Mouse (Mus musculus): ENCODE measurements around the gene Gja5. TPM values are rescaled to one million over a fixed set of nuclear protein-coding genes. Genes with fewer than 3 reads are reported as not detected.

The Gja5 gene
- polyA plus RNA-seq, 1 experiment, result 14.7 TPM

DNA sequence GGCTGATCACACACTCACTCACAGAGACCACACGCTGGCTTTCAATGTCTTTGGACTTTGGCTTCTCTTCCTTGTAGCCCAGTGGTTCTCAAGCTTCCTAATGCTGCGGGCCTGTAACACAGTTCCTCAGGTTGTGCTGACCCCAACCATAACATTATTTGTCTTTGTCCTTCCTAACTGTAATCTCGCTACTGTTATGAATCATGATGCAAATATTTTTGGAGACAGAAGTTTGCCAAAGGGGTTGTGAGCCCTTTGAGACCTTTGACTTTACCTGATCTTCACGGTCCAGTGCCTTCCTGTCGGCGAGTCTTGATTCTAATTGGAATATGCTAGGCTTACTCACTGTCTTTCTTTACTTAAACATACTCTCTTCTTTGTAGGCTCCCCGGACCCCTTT lies 70.0 kb downstream of the Gja5 start:
- no peaks in the 10 kb centered on the region for H3K27me3 ChIP-seq (ENCODE audit: control insufficient read depth, insufficient read depth, insufficient read length)
- no peak overlapping the region for H3K4me2 ChIP-seq (ENCODE audit: low read depth)
- no peak for TF ChIP-seq CEBPB (IDR thresholded peaks at IDR 0.05; ENCODE audit: insufficient read depth, poor library complexity, severe bottlenecking)
- no peak for TF ChIP-seq MYOG (IDR thresholded peaks at IDR 0.05; ENCODE audit: control insufficient read depth in 1 of 3, insufficient read depth in 1 of 3, insufficient read length in 2 of 3, low read depth in 2 of 3)
- TF ChIP-seq E2F4 (IDR thresholded peaks at IDR 0.05; ENCODE audit: insufficient read depth), result no peak
- TF ChIP-seq MAX (IDR thresholded peaks at IDR 0.05; ENCODE audit: low read depth), result no peak
- no peak for TF ChIP-seq REST (IDR thresholded peaks at IDR 0.05; ENCODE audit: insufficient read depth, insufficient read length)
- no peak for TF ChIP-seq POLR2A (IDR thresholded peaks at IDR 0.05; ENCODE audit: insufficient read length, low read depth)
- TF ChIP-seq TCF3 (IDR thresholded peaks at IDR 0.05; ENCODE audit: insufficient read length, low read depth), result no peak
- no peak for TF ChIP-seq TCF12 (IDR thresholded peaks at IDR 0.05; ENCODE audit: insufficient read depth, poor library complexity, severe bottlenecking)
- no peak for TF ChIP-seq USF1 (IDR thresholded peaks at IDR 0.05; ENCODE audit: low read depth)
- TF ChIP-seq POLR2AphosphoS2 (IDR thresholded peaks at IDR 0.05; ENCODE audit: insufficient read length, low read depth), result no peak
- no peak for TF ChIP-seq MYOD1 (IDR thresholded peaks at IDR 0.05; ENCODE audit: control insufficient read depth in 1 of 3, insufficient read length in 2 of 3, low read depth in 2 of 3)
- no peaks in the 10 kb centered on the region for H3K36me3 ChIP-seq (ENCODE audit: control insufficient read depth, insufficient read depth)
- no peaks in the 10 kb centered on the region for H3K79me2 ChIP-seq (ENCODE audit: control insufficient read depth, insufficient read depth)
- no peak overlapping the region for H3ac ChIP-seq (ENCODE audit: control insufficient read depth, insufficient read length)
- H3K4me3 ChIP-seq, result no peak overlapping the region

DNA sequence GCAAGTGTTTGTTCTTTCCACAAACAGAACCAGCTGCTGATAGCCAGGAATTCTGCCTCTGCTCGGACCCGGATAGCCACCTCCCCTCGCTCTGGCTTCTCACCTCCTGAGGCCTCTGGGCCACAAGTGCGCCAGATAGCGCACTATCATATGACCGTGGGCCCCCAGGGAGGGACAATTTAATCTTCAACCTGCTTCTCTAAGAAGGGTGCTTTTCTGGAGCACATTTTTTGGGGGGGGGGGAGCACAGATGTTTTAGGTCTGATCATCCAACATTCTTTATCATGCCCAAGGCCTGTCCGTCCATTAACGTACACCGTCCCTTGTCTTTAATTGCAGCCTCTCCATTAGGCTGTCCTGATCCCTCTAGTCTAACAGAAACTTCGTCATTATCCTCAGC lies 71.1 kb downstream of the Gja5 start:
- Histone ChIP-seq H3ac (ENCODE audit: control insufficient read depth, insufficient read length) (no peak overlapping the region), H3K36me3 (ENCODE audit: control insufficient read depth, insufficient read depth) (no peaks in the 10 kb centered on the region), H3K79me2 (ENCODE audit: control insufficient read depth, insufficient read depth) (no peaks in the 10 kb centered on the region), H3K4me3 (no peak overlapping the region), H3K27me3 (ENCODE audit: control insufficient read depth, insufficient read depth, insufficient read length) (no peaks in the 10 kb centered on the region), H3K4me2 (ENCODE audit: low read depth) (no peak overlapping the region)
- TF ChIP-seq CEBPB (IDR thresholded peaks at IDR 0.05; ENCODE audit: insufficient read depth, poor library complexity, severe bottlenecking), result no peak

DNA sequence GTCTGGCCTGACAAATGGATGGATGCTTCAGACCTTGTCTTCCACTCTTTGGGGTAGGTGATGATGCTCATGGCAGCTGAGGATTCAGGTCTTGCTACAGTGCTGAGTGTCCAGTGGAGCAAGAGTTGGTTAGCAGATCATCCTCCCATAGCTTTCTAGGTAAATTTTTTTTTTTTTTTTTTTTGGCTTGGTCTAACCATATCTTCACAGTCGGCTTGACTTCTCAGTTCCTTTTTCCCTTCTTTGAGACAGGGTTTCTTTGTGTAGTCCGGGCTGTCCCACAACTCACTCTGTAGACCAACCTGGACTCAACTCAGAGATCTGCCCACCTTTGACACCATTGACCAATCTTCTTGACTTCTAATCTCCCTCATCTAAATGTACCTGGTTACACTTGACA lies 73.0 kb downstream of the Gja5 start:
- H3K36me3 ChIP-seq (ENCODE audit: control insufficient read depth, insufficient read depth), result no peaks in the 10 kb centered on the region
- no peaks in the 10 kb centered on the region for H3K27me3 ChIP-seq (ENCODE audit: control insufficient read depth, insufficient read depth, insufficient read length)
- no peak overlapping the region for H3K4me2 ChIP-seq (ENCODE audit: low read depth)
- no peak overlapping the region for H3K4me3 ChIP-seq
- H3ac ChIP-seq (ENCODE audit: control insufficient read depth, insufficient read length), result no peak overlapping the region
- TF ChIP-seq REST (IDR thresholded peaks at IDR 0.05; ENCODE audit: insufficient read depth, insufficient read length) (no peak), CEBPB (IDR thresholded peaks at IDR 0.05; ENCODE audit: insufficient read depth, poor library complexity, severe bottlenecking) (no peak), TCF12 (IDR thresholded peaks at IDR 0.05; ENCODE audit: insufficient read depth, poor library complexity, severe bottlenecking) (no peak), E2F4 (IDR thresholded peaks at IDR 0.05; ENCODE audit: insufficient read depth) (no peak), POLR2AphosphoS2 (IDR thresholded peaks at IDR 0.05; ENCODE audit: insufficient read length, low read depth) (no peak), MYOD1 (IDR thresholded peaks at IDR 0.05; ENCODE audit: control insufficient read depth in 1 of 3, insufficient read length in 2 of 3, low read depth in 2 of 3) (no peak), USF1 (IDR thresholded peaks at IDR 0.05; ENCODE audit: low read depth) (no peak), MYOG (IDR thresholded peaks at IDR 0.05; ENCODE audit: control insufficient read depth in 1 of 3, insufficient read depth in 1 of 3, insufficient read length in 2 of 3, low read depth in 2 of 3) (no peak), MAX (IDR thresholded peaks at IDR 0.05; ENCODE audit: low read depth) (no peak), POLR2A (IDR thresholded peaks at IDR 0.05; ENCODE audit: insufficient read length, low read depth) (no peak), SRF (IDR thresholded peaks at IDR 0.05; ENCODE audit: control insufficient read depth, insufficient read length, low read depth) (no peak), TCF3 (IDR thresholded peaks at IDR 0.05; ENCODE audit: insufficient read length, low read depth) (no peak)
- no peaks in the 10 kb centered on the region for H3K79me2 ChIP-seq (ENCODE audit: control insufficient read depth, insufficient read depth)

DNA sequence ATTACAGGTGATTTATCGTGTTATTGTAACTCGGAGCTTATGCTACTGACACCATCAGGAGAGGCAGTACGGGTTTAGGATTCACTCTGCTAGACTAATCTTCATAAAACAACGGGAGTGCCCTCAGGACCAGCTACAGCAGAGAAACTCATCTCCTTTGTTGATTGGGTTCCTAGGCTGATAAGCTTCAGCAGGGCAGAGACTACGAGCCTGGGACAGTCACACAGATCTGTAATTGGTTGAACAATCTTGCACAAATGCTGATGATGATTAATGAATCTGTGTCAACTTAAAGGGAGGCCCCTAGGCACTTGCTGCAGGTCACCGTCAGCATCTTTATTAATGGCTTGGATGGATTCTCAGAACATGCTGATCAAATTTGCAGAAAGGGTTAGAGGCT lies 74.0 kb downstream of the Gja5 start:
- Histone ChIP-seq H3K27me3 (ENCODE audit: control insufficient read depth, insufficient read depth, insufficient read length) (no peaks in the 10 kb centered on the region), H3K4me3 (no peak overlapping the region), H3K36me3 (ENCODE audit: control insufficient read depth, insufficient read depth) (no peaks in the 10 kb centered on the region), H3K4me2 (ENCODE audit: low read depth) (no peak overlapping the region), H3ac (ENCODE audit: control insufficient read depth, insufficient read length) (no peak overlapping the region), H3K79me2 (ENCODE audit: control insufficient read depth, insufficient read depth) (no peaks in the 10 kb centered on the region)
- no peak for TF ChIP-seq MYOD1 (IDR thresholded peaks at IDR 0.05; ENCODE audit: control insufficient read depth in 1 of 3, insufficient read length in 2 of 3, low read depth in 2 of 3)
- TF ChIP-seq USF1 (IDR thresholded peaks at IDR 0.05; ENCODE audit: low read depth), result no peak

DNA sequence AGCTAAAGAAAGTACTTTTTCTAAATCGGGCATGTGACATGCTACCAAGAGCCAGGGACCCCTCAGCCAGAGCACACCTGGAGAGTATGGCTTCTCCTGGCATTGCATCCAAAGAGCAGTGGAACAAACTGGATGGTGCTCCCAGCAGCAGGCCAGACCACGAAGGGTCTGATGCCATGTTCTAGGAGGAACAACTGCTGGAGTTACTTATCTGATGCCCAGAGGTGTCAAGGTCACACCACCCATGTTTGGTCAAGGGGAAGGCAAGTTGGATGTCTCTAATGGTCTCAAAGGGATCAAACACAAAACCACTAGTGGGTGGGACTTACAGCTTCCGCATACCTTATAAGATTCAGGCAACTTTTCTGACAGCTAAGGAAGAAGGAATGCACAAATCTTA lies 74.5 kb downstream of the Gja5 start:
- Histone ChIP-seq H3K27me3 (ENCODE audit: control insufficient read depth, insufficient read depth, insufficient read length) (no peaks in the 10 kb centered on the region), H3K4me3 (no peak overlapping the region), H3K4me2 (ENCODE audit: low read depth) (no peak overlapping the region), H3K79me2 (ENCODE audit: control insufficient read depth, insufficient read depth) (no peaks in the 10 kb centered on the region), H3K36me3 (ENCODE audit: control insufficient read depth, insufficient read depth) (no peaks in the 10 kb centered on the region), H3ac (ENCODE audit: control insufficient read depth, insufficient read length) (no peak overlapping the region)
- TF ChIP-seq USF1 (IDR thresholded peaks at IDR 0.05; ENCODE audit: low read depth), result no peak
- no peak for TF ChIP-seq MAX (IDR thresholded peaks at IDR 0.05; ENCODE audit: low read depth)
- peak; percentile 77 for TF ChIP-seq SRF (IDR thresholded peaks at IDR 0.05; ENCODE audit: control insufficient read depth, insufficient read length, low read depth)
- peak; percentile 29 to 77 (median 53) for TF ChIP-seq MYOG (IDR thresholded peaks at IDR 0.05; ENCODE audit: control insufficient read depth in 1 of 3, insufficient read depth in 1 of 3, insufficient read length in 2 of 3, low read depth in 2 of 3)
- TF ChIP-seq POLR2A (IDR thresholded peaks at IDR 0.05; ENCODE audit: insufficient read length, low read depth), result no peak
- TF ChIP-seq CEBPB (IDR thresholded peaks at IDR 0.05; ENCODE audit: insufficient read depth, poor library complexity, severe bottlenecking), result no peak
- TF ChIP-seq E2F4 (IDR thresholded peaks at IDR 0.05; ENCODE audit: insufficient read depth), result no peak
- TF ChIP-seq POLR2AphosphoS2 (IDR thresholded peaks at IDR 0.05; ENCODE audit: insufficient read length, low read depth), result no peak
- no peak for TF ChIP-seq TCF12 (IDR thresholded peaks at IDR 0.05; ENCODE audit: insufficient read depth, poor library complexity, severe bottlenecking)
- no peak for TF ChIP-seq TCF3 (IDR thresholded peaks at IDR 0.05; ENCODE audit: insufficient read length, low read depth)
- TF ChIP-seq REST (IDR thresholded peaks at IDR 0.05; ENCODE audit: insufficient read depth, insufficient read length), result no peak
- peak in 1 of 3 experiments; percentile 63 for TF ChIP-seq MYOD1 (IDR thresholded peaks at IDR 0.05; ENCODE audit: control insufficient read depth in 1 of 3, insufficient read length in 2 of 3, low read depth in 2 of 3)

Measured in myocyte (in vitro differentiated cells).